9 mouse cellular contexts compared by ENCODE assay signal in genomic region chr7:19823256-19824181, GRCm38 (mm10). TPM values are rescaled to one million over a fixed set of nuclear protein-coding genes. Genes with fewer than 3 reads are reported as not detected.
DNase-seq lines count a peak whose midpoint lies in the region; ATAC-seq and TF ChIP-seq lines count a peak whose summit lies in the region.
"Had no signal": no experiment of that assay in that cellular context is flagged by ENCODE, and none has a peak within 500 bp of the region (broad histone marks: within the 10 kb centered on the region; RNA-seq: fewer than 3 reads in every experiment).

No protein-coding gene starts in this region.

- peaks cover 16% of the 10 kb centered on the region for H3K4me1 ChIP-seq in lung, embryonic 14.5 days (ENCODE audit: insufficient read depth)
- peaks cover 39% of the 10 kb centered on the region for H3K4me1 ChIP-seq in kidney, embryonic 15.5 days
- H3K4me1 ChIP-seq in midbrain, embryonic 15.5 days, result peaks cover 6% of the 10 kb centered on the region

- H3K4me3 ChIP-seq in lung, embryonic 14.5 days (ENCODE audit: low read depth, low read length), result peak overlapping the region; percentile 49; the same call in 1 of the 2 replicates
- 0 out of 2 replicates have a peak overlapping the region, but pooled peaks have one; percentile 18 for H3K4me3 ChIP-seq in kidney, embryonic 15.5 days (replicated peaks)
- H3K4me3 ChIP-seq in midbrain, embryonic 15.5 days, result no peak overlapping the region

- H3K27me3 ChIP-seq in lung, embryonic 14.5 days (ENCODE audit: insufficient read depth, low read length), result peaks cover 9% of the 10 kb centered on the region; the same call in 1 of the 2 replicates
- peaks cover 12% of the 10 kb centered on the region for H3K27me3 ChIP-seq in kidney, embryonic 15.5 days
- H3K27me3 ChIP-seq in midbrain, embryonic 15.5 days (replicated peaks), result peaks cover 37% of the 10 kb centered on the region

- WGBS in lung, embryonic 14.5 days, result 23% methylated on average over 16 of the region's 16 CpGs
- WGBS in kidney, embryonic 15.5 days, result 25% methylated on average over 16 of the region's 16 CpGs
- 22% methylated on average over 16 of the region's 16 CpGs for WGBS in midbrain, embryonic 15.5 days

- peak; percentile 48 for ATAC-seq in lung, embryonic 14.5 days (ENCODE audit: insufficient read depth)
- ATAC-seq in common myeloid progenitor, adult 5-6 weeks (replicated peaks; ENCODE audit: low read depth, poor library complexity, severe bottlenecking), result peak; percentile 66
- ATAC-seq in kidney, embryonic 15.5 days (replicated peaks; ENCODE audit: low FRiP score), result peak; percentile 14
- ATAC-seq in midbrain, embryonic 15.5 days (replicated peaks), result 0 out of 2 replicates have a peak, but pooled peaks have one; percentile 34

- peak overlapping the region; percentile 89 for H3K4me2 ChIP-seq in lung, embryonic 14.5 days
- H3K4me2 ChIP-seq in kidney, embryonic 15.5 days, result peak overlapping the region; percentile 47
- no peak overlapping the region; the same call in 1 of the 2 replicates for H3K4me2 ChIP-seq in midbrain, embryonic 15.5 days

- H3K36me3 ChIP-seq in lung, embryonic 14.5 days (ENCODE audit: insufficient read depth), result no peaks in the 10 kb centered on the region
- H3K36me3 ChIP-seq in kidney, embryonic 15.5 days, result no peaks in the 10 kb centered on the region
- H3K36me3 ChIP-seq in midbrain, embryonic 15.5 days (replicated peaks), result no peaks in the 10 kb centered on the region

- no peak for TF ChIP-seq CTCF in lung, embryonic 14.5 days (IDR thresholded peaks at IDR 0.05; ENCODE audit: low read depth)

- no peaks in the 10 kb centered on the region for H3K9me3 ChIP-seq in lung, embryonic 14.5 days (ENCODE audit: low read depth, low read length)
- no peaks in the 10 kb centered on the region for H3K9me3 ChIP-seq in kidney, embryonic 15.5 days (replicated peaks)
- no peaks in the 10 kb centered on the region for H3K9me3 ChIP-seq in midbrain, embryonic 15.5 days

- H3K27ac ChIP-seq in lung, embryonic 14.5 days (ENCODE audit: low read depth), result peak overlapping the region; percentile 87
- H3K27ac ChIP-seq in kidney, embryonic 15.5 days, result peak overlapping the region; percentile 80
- H3K27ac ChIP-seq in midbrain, embryonic 15.5 days, result no peak overlapping the region

- peak; percentile 49 for DNase-seq in lung, embryonic 14.5 days
- DNase-seq in lung, postnatal 10 days, result no peak
- DNase-seq in c-Kit-positive CD71-positive TER-119-positive erythroid progenitor cells, embryonic 14.5 days (ENCODE audit: low spot score), result no peak
- no peak for DNase-seq in ovary, postnatal 14 days (ENCODE audit: low spot score)
- no peak for DNase-seq in left cerebral cortex, adult 9 months (ENCODE audit: low spot score in 2 of 2)

- H3K9ac ChIP-seq in lung, embryonic 14.5 days, result no peak overlapping the region
- no peak overlapping the region; the same call in 1 of the 2 replicates for H3K9ac ChIP-seq in kidney, embryonic 15.5 days
- H3K9ac ChIP-seq in midbrain, embryonic 15.5 days, result no peak overlapping the region

RNA-seq across cellular contexts. Expression of gene Bcl3, which starts 0.9 kb away (rescaled TPM):
- polyA plus RNA-seq in lung, embryonic 14.5 days (2014; fragmentation: Nextera tagmentation; extraction: Ambion mirVana), result 4.4 and 6.7 TPM in 2 replicates
- 1.6 and 2.4 TPM in 2 replicates for total RNA-seq in common myeloid progenitor, adult 5-6 weeks (2017)
- 3.9 and 4.9 TPM in 2 replicates for polyA plus RNA-seq in kidney, embryonic 15.5 days (2015; fragmentation: Nextera tagmentation; extraction: Ambion mirVana)
- 0.89 and 1.7 TPM in 2 replicates for polyA plus RNA-seq in midbrain, embryonic 15.5 days (2015; fragmentation: Nextera tagmentation; extraction: Ambion mirVana)

RNA-seq across cellular contexts. Expression of gene Cblc, which starts 26.9 kb away (rescaled TPM):
- polyA plus RNA-seq in lung, embryonic 14.5 days (2014; fragmentation: Nextera tagmentation; extraction: Ambion mirVana), result 6.8 and 10.2 TPM in 2 replicates
- not detected in 2 replicates for total RNA-seq in common myeloid progenitor, adult 5-6 weeks (2017)
- 8.3 and 9.1 TPM in 2 replicates for polyA plus RNA-seq in kidney, embryonic 15.5 days (2015; fragmentation: Nextera tagmentation; extraction: Ambion mirVana)
- polyA plus RNA-seq in midbrain, embryonic 15.5 days (2015; fragmentation: Nextera tagmentation; extraction: Ambion mirVana), result 0.40 and 0.57 TPM in 2 replicates

RNA-seq across cellular contexts. Expression of gene Gm19345, which starts 28.3 kb away (rescaled TPM):
- polyA plus RNA-seq in lung, embryonic 14.5 days (2014; fragmentation: Nextera tagmentation; extraction: Ambion mirVana), result not detected in 2 replicates
- total RNA-seq in common myeloid progenitor, adult 5-6 weeks (2017), result not detected in 2 replicates
- polyA plus RNA-seq in kidney, embryonic 15.5 days (2015; fragmentation: Nextera tagmentation; extraction: Ambion mirVana), result 0.16 TPM in 1 of 2 replicates, not detected in the other
- polyA plus RNA-seq in midbrain, embryonic 15.5 days (2015; fragmentation: Nextera tagmentation; extraction: Ambion mirVana), result 15.2 and 15.4 TPM in 2 replicates
- total RNA-seq: heart, adult 18-20 months had no signal

RNA-seq across cellular contexts. Expression of gene Ceacam16, which starts 37.6 kb away (rescaled TPM):
- polyA plus RNA-seq in lung, embryonic 14.5 days (2014; fragmentation: Nextera tagmentation; extraction: Ambion mirVana), result not detected in 2 replicates
- not detected in 2 replicates for total RNA-seq in common myeloid progenitor, adult 5-6 weeks (2017)
- not detected in 2 replicates for polyA plus RNA-seq in kidney, embryonic 15.5 days (2015; fragmentation: Nextera tagmentation; extraction: Ambion mirVana)
- 1.1 and 1.2 TPM in 2 replicates for polyA plus RNA-seq in midbrain, embryonic 15.5 days (2015; fragmentation: Nextera tagmentation; extraction: Ambion mirVana)
- total RNA-seq: heart, adult 18-20 months had no signal

RNA-seq across cellular contexts. Expression of gene Bcam, which starts 52.7 kb away (rescaled TPM):
- 206 and 209 TPM in 2 replicates for polyA plus RNA-seq in lung, embryonic 14.5 days (2014; fragmentation: Nextera tagmentation; extraction: Ambion mirVana)
- 0.32 TPM in 1 of 2 replicates, not detected in the other for total RNA-seq in common myeloid progenitor, adult 5-6 weeks (2017)
- polyA plus RNA-seq in kidney, embryonic 15.5 days (2015; fragmentation: Nextera tagmentation; extraction: Ambion mirVana), result 244 and 257 TPM in 2 replicates
- polyA plus RNA-seq in midbrain, embryonic 15.5 days (2015; fragmentation: Nextera tagmentation; extraction: Ambion mirVana), result 12.4 and 13.8 TPM in 2 replicates

Comparison
In these comparisons a context has a peak if more than half of its experiments do, and no peak if none do; other contexts are left out.
1. ATAC-seq: peak in every context shown above with its lines; median percentile 66 in common myeloid progenitor, adult 5-6 weeks; 48 in lung, embryonic 14.5 days; 34 in midbrain, embryonic 15.5 days; 14 in kidney, embryonic 15.5 days.
2. RNA of gene Gm19345, which starts 28.3 kb away (polyA plus RNA-seq): 15.2 to 15.4 TPM in midbrain, embryonic 15.5 days; 0.16 TPM in kidney, embryonic 15.5 days and not detected in lung, embryonic 14.5 days; every median in the first group is over 10 times any median in the second.